Mouse (Mus musculus) midbrain, embryonic 14.5 days (tissue): Measurements from ENCODE around the gene Amd1. TPM values are rescaled to one million over a fixed set of nuclear protein-coding genes. Genes with fewer than 3 reads are reported as not detected.

Experiments used
- ATAC-seq: fragments of 200-750 bp; cut with Nextera tagmentation; 2 replicates; pipeline ENCODE4 v1.8.0; 2017; ENCODE audit warnings: moderate number of reproducible peaks, moderate library complexity; ENCODE audit not compliant: low FRiP score, low TSS enrichment
- DNase-seq: peaks from one replicate; pipeline ENCODE4 v3.0.0-alpha.2; 2015
- H3K27ac ChIP-seq: fragments of 300-500 bp; sonication (generic); replicated peaks from 2 replicates; pipeline ENCODE4 v1.5.1; 2014; ENCODE audit warnings: mild to moderate bottlenecking, low read depth, low read length, moderate library complexity
- H3K27me3 ChIP-seq: fragments of 300-500 bp; sonication (generic); 2 replicates; pipeline ENCODE4 v1.6.1; 2014; ENCODE audit warnings: low read length, control low read depth, mixed read lengths; ENCODE audit not compliant: control insufficient read depth, insufficient read depth
- H3K36me3 ChIP-seq: fragments of 300-500 bp; sonication (generic); 2 replicates; pipeline ENCODE4 v1.6.1; 2014; ENCODE audit warnings: low read length, control low read depth; ENCODE audit not compliant: control insufficient read depth, insufficient read depth
- H3K4me1 ChIP-seq: fragments of 300-500 bp; sonication (generic); 2 replicates; pipeline ENCODE4 v1.6.1; 2014; ENCODE audit warnings: mild to moderate bottlenecking, antibody characterized with exemption, low read length, control low read depth; ENCODE audit not compliant: control insufficient read depth, insufficient read depth
- H3K4me2 ChIP-seq: fragments of 300-500 bp; sonication (generic); 2 replicates; pipeline ENCODE4 v1.6.1; 2014; ENCODE audit warnings: mild to moderate bottlenecking, low read length, moderate library complexity
- H3K4me3 ChIP-seq: fragments of 300-500 bp; sonication (generic); replicated peaks from 2 replicates; pipeline ENCODE4 v1.5.1; 2014; ENCODE audit warnings: low read depth, low read length
- H3K9ac ChIP-seq: fragments of 300-500 bp; sonication (generic); replicated peaks from 2 replicates; pipeline ENCODE4 v1.6.1; 2014; ENCODE audit warnings: mild to moderate bottlenecking, low read length, moderate library complexity
- H3K9me3 ChIP-seq: fragments of 300-500 bp; sonication (generic); 2 replicates; pipeline ENCODE4 v1.6.1; 2016; ENCODE audit warnings: low read length, control low read depth, mixed read lengths; ENCODE audit not compliant: control insufficient read depth
- WGBS: fragments of 180-500 bp; shearing (Covaris S2); extraction: QIAGEN DNeasy Blood & Tissue Kit; methylation state at CpG from one replicate; pipeline ENCODE4 v1.1.7; 2014; 5-methylcytosine and 5-hydroxymethylcytosine counted together
- polyA plus RNA-seq: library from polyadenylated mRNA; unstranded; fragments of >200 nt; fragmentation: Nextera tagmentation; extraction: Ambion mirVana; gene quantifications from 2 replicates; pipeline ENCODE4 v1.2.1, GENCODE M21; 2014

Gene Amd1
- polyA plus RNA-seq, result 37.4 and 46.0 TPM in 2 replicates

- peak within 1 kb of the TSS; percentile 91 for H3K4me3 ChIP-seq
- peak; percentile 97 for ATAC-seq
- peak; percentile 100 for DNase-seq
- H3K27ac ChIP-seq, result peak within 1 kb of the TSS; percentile 98
- under 1% methylated on average over 55 of the region's 55 CpGs for WGBS
- no peaks in the 10 kb centered on the region for H3K27me3 ChIP-seq
- H3K9me3 ChIP-seq, result no peaks in the 10 kb centered on the region
- peak within 1 kb of the TSS; percentile 73 for H3K4me2 ChIP-seq
- H3K9ac ChIP-seq, result peak within 1 kb of the TSS; percentile 84
- H3K36me3 ChIP-seq, result no peaks in the 10 kb centered on the region
- H3K4me1 ChIP-seq, result peaks cover 12% of the 10 kb centered on the region
Measured at GRCm38 (mm10) chr10:40302140-40302985, at the start of gene Amd1. Amd1 (minus strand) TSS chr10:40302186.

- ATAC-seq (no peak), DNase-seq (peak; percentile 20)
- peak overlapping the region; percentile 92; the same call in 1 of the 2 replicates for H3K4me3 ChIP-seq
- H3K4me2 ChIP-seq, result peak overlapping the region; percentile 75
- no peaks in the 10 kb centered on the region for H3K27me3 ChIP-seq
- H3K36me3 ChIP-seq, result no peaks in the 10 kb centered on the region
- 56% methylated on average over 4 of the region's 4 CpGs for WGBS
- no peaks in the 10 kb centered on the region for H3K9me3 ChIP-seq
- peaks cover 14% of the 10 kb centered on the region for H3K4me1 ChIP-seq
- H3K27ac ChIP-seq, result no peak overlapping the region
- no peak overlapping the region for H3K9ac ChIP-seq
Measured at GRCm38 (mm10) chr10:40351156-40351555, 49.2 kb upstream of the Amd1 start.

GRCm38 (mm10) chr10:40350245-40350932 is 48.4 kb upstream of the Amd1 start:
- WGBS, result 54% methylated on average over 12 of the region's 12 CpGs
- H3K27me3 ChIP-seq, result no peaks in the 10 kb centered on the region
- DNase-seq (no peak), ATAC-seq (no peak)
- H3K36me3 ChIP-seq, result no peaks in the 10 kb centered on the region
- peak overlapping the region; percentile 92 for H3K4me3 ChIP-seq
- H3K4me2 ChIP-seq, result peak overlapping the region; percentile 75
- no peaks in the 10 kb centered on the region for H3K9me3 ChIP-seq
- peak overlapping the region; percentile 95; the same call in 1 of the 2 replicates for H3K27ac ChIP-seq
- peak overlapping the region; percentile 83 for H3K9ac ChIP-seq
- peaks cover 14% of the 10 kb centered on the region for H3K4me1 ChIP-seq

- Histone ChIP-seq H3K9ac (peak overlapping the region; percentile 83), H3K36me3 (no peaks in the 10 kb centered on the region), H3K4me1 (peaks cover 14% of the 10 kb centered on the region), H3K27me3 (no peaks in the 10 kb centered on the region), H3K9me3 (no peaks in the 10 kb centered on the region), H3K4me2 (peak overlapping the region; percentile 75), H3K27ac (peak overlapping the region; percentile 95), H3K4me3 (peak overlapping the region; percentile 92)
- 0% methylated on average over 59 of the region's 62 CpGs for WGBS
- ATAC-seq (no peak; the same call in none of the 2 replicates), DNase-seq (peak; percentile 79)
Measured at GRCm38 (mm10) chr10:40349631-40350177, 47.7 kb upstream of the Amd1 start.

DNA sequence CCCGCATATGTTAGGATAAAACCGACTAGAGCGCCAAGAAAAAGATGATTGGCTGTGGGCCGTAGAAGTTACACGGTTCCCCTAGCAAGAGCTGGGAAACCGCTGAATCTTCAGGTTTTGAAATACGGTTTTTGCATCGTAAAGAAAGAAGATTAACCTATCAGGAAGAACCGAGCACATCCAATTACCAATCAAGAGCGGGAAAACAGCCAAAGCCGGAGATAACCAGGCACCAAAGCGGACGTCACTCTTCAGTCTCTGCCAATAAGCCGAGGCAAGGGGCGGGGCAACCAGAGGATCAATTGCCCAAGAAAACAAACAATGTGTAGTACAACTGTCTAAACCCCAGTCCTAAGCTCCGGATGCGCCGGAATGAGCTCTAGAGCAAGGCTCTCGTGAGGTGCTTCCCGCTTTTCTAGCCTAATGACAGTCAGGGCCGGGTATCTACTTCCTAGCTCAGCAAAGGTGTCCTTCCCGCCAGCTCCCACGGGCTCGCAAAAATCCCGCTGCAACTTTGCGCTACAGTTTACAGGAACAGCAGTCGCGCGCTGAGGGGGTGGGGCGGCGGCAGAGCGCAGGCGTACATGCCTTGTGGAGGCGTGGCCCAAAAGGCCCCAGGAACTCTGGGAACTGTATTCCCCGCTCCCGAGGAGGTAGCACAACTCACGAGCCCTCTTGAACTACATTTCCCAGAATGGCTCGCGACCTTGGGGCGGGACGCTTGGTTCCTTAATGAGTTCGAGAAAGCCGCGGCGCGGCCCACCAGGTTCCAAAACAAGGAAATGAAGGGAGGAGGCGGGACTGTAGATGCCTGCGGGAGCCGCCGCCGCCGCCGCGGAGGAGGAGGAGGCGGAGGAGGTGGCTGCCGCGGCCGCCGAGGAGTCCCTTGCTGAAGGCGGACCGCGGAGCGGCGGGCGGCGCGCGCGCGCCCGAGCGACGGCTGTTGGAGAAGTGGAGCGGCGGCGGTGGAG is 46.9 kb upstream of the Amd1 start:
- H3K27ac ChIP-seq, result peak overlapping the region; percentile 95
- peak overlapping the region; percentile 92 for H3K4me3 ChIP-seq
- peak overlapping the region; percentile 83 for H3K9ac ChIP-seq
- H3K4me2 ChIP-seq, result peak overlapping the region; percentile 75
- H3K9me3 ChIP-seq, result no peaks in the 10 kb centered on the region
- no peaks in the 10 kb centered on the region for H3K27me3 ChIP-seq
- H3K36me3 ChIP-seq, result no peaks in the 10 kb centered on the region
- under 1% methylated on average over 76 of the region's 76 CpGs for WGBS
- ATAC-seq, result peak; percentile 98
- DNase-seq, result peak; percentile 100
- peaks cover 14% of the 10 kb centered on the region for H3K4me1 ChIP-seq

GRCm38 (mm10) chr10:40347461-40347954 is 45.5 kb upstream of the Amd1 start:
- Histone ChIP-seq H3K4me3 (no peak overlapping the region), H3K27me3 (no peaks in the 10 kb centered on the region), H3K4me2 (peak overlapping the region; percentile 67), H3K9me3 (no peaks in the 10 kb centered on the region), H3K9ac (no peak overlapping the region), H3K36me3 (no peaks in the 10 kb centered on the region), H3K4me1 (peaks cover 14% of the 10 kb centered on the region), H3K27ac (no peak overlapping the region)
- 80% methylated on average over 9 of the region's 9 CpGs for WGBS
- no peak for ATAC-seq
- DNase-seq, result no peak

- Histone ChIP-seq H3K27ac (no peak overlapping the region), H3K27me3 (no peaks in the 10 kb centered on the region), H3K4me3 (no peak overlapping the region), H3K4me1 (peaks cover 14% of the 10 kb centered on the region), H3K36me3 (no peaks in the 10 kb centered on the region), H3K4me2 (no peak overlapping the region), H3K9ac (no peak overlapping the region), H3K9me3 (no peaks in the 10 kb centered on the region)
- ATAC-seq (no peak), DNase-seq (no peak)
- 81% methylated on average over 3 of the region's 3 CpGs for WGBS
Measured at GRCm38 (mm10) chr10:40346776-40347403, 44.9 kb upstream of the Amd1 start.
